Mouse (Mus musculus) lung, postnatal 0 days (tissue): ENCODE results near the gene Rarg.

Experiments
- CTCF ChIP-seq: IDR thresholded peaks from 2 replicates; pipeline ENCODE4 v1.5.1; 2016; ENCODE audit warnings: antibody characterized with exemption, mild to moderate bottlenecking
- EP300 ChIP-seq: IDR thresholded peaks from 2 replicates; pipeline ENCODE4 v1.6.1; 2016; ENCODE audit warnings: antibody characterized with exemption, mild to moderate bottlenecking, control low read depth

GRCm38 (mm10) chr15:102287395-102287794 lies 30.1 kb upstream of the Rarg start:
- TF ChIP-seq EP300, result no peak
- TF ChIP-seq CTCF, result peak; percentile 78
